Mouse (Mus musculus) cerebellum, adult 18-20 months (tissue): ENCODE data around the gene Selenoh.
A peak's percentile ranks its signal among the peaks of the same experiment; 100 is the strongest.
"Not testable (repeated sequence)": the region's sequence is repeated elsewhere in the genome, so short reads cannot be mapped to it uniquely, and the experiment has no call there.

Experiments
- DNase-seq, 2 experiments: peaks; one replicate each; pipeline ENCODE4 v3.0.0; 2021

Selenoh gene

DNA sequence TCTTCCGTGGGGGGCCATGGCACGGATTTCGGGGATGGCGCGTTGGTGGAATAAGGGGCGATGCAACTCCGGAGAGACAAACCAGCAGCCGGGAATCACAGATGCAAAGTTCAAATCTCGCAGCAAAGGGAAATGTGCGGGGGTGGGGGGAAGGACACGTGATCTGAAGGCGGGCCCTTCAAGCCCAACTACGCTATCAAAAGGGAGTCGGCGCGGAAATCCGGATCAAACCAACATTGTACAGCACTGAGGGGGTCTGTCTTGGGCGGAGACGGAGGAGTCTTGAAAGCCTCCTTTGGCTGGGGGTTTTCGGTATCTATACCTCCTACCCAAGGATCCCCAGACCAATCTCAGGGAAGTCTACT is at the start of gene Selenoh:
Gene Selenoh (minus strand): TSS at position 202 of the 365 bp plus-strand sequence.
- DNase-seq = peak; percentile 77 to 83

DNA sequence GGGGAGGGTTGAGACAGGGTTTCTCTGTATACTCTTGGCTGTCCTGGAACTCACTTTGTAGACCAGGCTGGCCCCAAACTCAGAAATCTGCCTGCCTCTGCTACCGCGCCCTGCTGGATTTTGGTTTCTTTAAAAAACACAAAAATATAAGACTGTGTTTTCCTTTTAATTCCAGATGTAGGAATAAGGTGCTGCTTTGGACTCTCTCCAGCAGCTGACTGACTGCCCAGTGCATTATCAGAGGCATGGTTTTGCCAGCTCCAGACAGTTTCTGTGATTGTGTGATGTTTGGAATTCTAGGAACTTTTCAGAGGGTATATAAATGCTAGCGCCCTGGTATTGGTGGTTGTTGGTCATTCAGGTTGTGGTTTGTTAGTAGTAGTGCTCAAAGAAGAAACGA is 46.8 kb upstream of the Selenoh start:
- no peak for DNase-seq

DNA sequence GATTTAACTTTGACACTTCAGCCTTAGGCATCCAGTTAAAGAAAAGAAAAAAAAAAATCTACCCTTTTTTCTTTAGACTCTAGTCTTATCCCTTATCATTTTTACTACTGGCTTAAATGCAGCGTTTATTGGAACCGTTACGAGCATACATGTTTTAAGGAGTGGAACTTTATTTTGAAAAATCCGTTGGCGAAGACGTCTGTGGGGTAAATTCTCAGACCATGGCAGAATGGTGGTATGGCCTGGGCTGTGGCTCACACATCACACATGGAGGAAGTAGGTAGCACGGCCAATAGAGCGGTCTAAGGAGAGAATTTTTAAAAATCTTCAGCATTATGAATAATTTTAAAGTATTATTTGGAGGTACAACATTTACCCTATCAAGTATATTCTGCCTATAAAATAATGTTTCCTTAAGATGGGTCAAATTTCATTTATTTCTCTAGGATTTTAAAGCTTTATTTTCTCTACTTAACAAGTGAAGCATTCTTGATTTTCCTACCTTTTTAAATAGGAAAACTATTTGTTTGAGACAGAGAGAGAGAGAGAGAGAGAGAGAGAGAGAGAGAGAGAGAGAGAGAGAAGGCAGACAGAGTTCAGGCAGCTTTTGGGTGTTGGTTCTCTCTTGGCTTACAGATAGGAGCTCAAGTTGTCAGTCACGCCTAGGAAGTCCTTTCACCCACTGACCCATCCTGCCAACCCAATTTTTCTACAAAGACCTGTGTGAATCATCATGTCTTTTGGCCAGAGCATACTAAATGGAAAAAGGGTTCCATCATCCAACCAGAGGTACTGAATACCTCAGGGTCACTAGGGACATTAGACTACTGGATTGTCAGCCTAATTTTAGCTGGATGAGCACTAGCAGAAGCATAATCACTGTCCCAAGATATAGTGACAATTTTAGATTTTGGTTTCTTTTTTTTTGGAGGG is 46.1 kb upstream of the Selenoh start:
- peak in 1 of 2 experiments; percentile 34 for DNase-seq

DNA sequence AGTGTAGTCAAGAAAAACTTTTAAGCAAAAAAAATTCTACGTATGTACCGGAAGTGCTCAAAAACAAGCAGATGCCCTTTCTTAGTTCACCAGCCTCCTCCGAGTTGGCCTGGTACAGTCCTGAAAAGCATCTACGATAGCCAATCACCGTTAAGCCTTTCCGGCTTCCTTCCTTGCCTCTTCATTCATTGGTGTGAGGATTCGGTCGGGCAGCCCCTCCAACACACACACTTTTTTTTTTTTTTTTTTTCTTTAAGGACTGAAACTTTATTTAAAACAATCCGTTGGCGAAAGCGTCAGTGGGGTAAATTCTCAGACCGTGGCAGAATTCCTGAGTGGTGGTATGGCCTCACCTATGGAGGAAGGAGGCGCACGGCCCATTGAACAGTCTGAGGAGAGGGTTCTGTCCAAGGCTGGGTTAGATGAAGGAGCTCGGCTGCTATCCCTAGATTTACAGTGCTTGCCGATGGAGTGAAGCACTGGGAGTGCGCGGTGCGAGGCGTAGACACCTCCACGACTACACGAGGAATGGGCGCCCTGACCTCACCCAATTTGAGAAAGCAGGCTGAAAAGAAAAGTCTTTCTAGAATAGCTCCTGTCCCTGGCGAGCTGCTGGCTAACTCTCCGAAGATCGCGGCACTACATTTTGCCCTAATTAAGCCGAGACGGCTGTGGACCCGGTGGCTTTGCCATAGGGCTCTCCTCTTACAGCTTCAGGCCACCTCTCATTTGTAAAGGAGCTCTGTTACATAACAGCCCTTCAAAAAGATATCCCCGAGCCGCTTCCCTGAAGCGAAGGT is 45.2 kb upstream of the Selenoh start:
- peak; percentile 76 to 91 for DNase-seq

DNA sequence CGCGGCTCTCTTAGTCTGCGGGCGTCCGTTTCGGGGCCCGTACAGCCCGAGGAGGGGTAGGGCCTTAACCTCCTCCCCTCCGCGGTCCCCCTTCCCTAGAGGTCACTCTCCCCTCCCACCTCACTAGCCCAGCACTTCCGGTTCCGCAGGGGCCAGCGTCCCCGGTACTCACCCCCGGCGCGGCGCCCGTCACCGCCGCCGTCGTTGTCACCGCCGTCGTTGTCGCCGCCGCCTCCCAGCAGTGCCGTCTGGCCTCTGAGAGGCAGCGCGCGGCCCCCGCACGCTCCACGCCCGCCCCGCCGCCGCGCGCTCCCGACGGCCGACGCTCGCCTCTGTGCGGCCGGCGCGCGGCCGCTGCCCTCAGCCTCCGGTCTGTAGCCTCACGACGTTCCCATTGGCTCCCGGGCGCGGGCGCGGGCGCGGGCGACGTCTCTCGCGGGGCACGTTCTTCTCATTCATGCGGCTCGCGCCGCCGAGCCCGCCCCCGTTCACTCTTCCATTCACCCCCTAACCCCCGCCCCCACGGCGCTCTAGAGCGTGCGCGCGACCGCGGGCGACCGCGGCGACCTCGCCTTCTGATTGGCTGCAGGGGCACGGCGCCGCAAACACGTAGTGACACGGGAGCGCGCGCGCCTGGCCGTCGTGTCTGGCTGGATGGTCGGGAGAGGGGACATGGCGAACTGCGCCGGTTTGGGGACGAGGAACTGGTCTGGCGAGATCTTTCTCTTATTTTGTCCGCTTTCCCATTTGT is 44.4 kb upstream of the Selenoh start, which contains the start of gene Zdhhc5:
Gene Zdhhc5 (minus strand): TSS at position 370 of the 751 bp plus-strand sequence.
- DNase-seq = peak; percentile 97 to 99

DNA sequence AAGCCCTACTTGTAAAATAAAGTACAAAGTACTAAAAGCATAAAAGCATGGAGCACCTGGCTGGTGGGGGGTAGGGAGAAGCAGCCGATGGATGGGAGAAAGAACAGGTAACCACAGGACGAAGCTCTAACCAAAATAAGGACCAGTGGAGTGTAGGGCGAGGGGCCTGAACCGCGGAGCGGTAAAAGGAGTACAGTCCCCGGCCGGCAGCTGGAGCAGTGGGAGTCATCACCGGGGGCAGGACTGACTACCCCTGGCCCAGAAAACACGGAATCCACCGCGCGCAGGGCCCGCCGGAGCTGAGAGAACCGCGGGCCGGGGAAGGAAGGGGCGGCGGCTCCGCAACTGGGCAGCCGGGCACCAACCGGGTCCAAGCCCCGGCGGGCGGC is 43.8 kb upstream of the Selenoh start:
- DNase-seq = no peak

DNA sequence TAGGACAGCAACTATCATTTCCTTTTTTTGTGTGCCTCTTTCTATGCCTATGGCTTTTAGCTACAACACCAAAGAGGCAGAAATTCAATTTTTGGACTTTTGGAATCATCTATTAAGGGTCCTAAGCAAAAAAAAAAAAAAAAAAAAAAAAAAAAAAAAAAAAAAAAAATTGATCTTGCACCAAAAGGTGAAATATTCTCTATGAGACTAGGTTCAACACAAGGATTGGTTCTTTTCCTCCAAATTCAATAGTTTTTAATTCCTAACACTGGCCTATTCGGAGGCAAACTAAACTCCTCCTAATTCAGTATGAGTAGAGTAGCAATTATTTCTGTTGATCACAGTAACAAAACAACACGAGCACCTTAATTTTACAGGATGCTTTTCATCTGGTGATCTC is 41.3 kb upstream of the Selenoh start:
- no peak for DNase-seq

DNA sequence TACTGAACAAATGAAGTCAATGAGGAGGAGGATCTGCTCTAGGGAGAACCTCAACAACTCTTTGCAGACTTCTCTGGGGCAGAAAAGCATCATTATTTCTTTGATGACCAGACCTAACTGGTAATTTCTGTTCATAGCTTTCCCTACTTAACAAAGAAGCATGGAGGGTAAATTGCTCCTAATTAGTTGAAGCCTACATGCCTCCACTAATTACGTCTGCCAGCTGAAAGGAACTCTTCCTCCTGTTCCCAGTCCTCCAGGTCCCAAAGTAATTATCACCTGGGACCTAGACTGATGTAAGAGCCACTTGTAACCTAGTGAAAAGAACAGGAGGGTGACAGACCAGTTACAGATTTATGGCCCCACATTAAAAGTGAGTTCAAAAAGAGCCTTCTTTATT is 37.0 kb upstream of the Selenoh start:
- DNase-seq = no peak

DNA sequence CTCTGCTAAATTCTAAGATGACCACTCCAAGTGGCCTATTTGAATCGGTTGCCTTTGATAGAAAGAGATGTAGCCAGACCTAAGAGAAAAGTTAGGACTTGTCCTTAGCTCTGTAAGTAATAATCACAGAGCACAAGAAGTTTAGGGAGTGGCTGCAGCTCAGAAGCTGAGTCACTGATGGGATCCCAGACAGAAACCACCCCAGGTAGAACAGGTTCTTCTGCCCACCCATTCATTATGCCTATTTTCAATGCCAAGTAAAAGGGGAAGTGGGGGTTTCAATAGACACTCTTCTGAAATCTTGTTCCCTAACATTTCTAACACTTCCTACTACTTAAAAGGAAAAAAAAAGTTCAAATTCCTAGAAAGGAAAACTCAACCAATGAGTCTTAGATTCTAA is 34.7 kb upstream of the Selenoh start:
- no peak for DNase-seq

DNA sequence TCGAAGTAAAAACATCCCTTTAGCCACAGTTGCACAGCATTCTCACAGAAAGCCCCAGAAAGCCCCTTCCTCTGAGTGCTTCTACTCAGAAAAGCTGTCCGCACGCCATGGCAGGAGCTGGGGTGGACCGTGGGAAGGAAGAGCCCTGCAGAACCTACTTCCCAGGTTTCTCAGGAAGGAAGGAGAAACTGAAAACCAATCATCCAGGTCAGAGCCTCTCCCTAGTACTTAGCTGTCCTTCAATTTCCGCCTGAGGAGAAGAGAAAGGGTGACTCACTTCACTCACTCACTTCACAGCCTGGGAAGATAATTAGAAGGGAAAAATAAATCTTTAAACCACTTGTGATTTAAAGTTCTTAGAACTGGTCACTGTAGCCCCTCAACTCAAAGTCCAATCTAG is 33.8 kb upstream of the Selenoh start:
- no peak for DNase-seq

DNA sequence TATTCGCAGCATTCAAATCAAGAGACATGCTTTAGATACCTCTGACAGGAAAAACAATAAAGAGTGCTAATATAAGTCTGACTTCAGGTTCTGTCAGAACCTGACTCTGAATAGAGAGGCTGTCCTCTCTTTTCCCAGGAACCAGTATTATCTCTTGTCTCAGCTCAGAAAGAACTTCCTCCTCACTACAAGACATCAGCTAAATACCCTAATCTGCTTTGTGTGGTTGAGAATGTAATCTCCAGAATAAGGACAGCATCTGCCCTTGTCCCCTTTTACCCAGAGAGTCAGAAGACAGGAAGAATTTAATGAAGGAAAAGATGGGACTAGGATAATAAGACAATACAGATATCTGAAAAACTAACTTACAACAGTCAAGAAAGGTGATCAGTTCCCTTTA is 32.9 kb upstream of the Selenoh start:
- no peak for DNase-seq

DNA sequence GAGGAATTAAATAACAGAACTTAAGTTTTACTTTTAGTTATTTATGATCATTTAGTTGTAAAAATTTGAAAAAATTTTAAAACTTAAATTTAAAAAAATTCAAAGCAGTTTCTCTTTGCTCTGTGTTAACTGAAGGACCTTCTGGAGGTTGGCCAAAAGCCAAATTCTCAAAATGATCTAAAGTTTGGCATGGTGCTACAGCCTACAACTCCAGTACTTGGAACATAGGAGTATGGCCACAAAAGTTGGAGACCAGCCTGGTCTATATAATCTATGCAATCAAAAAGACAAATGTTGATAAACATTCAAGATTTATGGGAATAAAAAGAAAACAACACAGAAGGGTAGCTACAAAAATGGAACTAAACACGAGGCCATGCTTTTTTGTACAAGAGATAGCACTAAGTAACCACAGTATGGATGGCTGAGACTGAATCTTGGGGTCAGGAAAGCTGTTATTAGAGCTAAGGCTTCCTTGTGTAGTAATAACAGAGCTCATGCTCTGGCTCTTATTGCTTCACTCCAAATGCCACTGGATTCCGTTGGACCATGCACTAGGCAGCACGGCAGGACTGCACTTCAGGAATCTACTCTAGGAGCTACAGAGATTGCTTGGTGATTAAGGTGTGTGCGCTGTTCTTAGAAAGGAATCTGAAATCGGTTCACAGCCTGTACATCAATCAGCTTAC is 24.6 kb upstream of the Selenoh start:
- no peak for DNase-seq

DNA sequence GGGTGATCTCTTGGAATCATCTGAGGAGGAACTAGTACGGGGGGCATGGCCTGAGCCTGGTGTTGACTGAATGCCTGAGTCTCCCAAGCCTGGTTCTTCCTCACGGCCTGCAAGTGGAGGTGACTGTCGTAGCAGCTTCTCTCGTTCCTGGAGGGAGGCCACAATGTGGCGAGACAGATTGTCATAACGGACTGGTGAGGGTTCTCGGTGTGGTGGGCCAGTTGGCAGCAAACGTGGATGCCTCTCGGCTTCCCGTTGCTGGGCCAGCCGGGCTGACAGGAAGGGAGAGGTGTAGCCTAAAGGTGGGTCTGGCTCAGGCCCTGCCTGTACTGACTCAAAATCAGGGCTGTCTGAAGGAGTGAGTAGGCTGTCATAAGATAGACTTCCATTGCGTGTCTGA is 19.5 kb upstream of the Selenoh start:
- DNase-seq = peak; percentile 32 to 36

DNA sequence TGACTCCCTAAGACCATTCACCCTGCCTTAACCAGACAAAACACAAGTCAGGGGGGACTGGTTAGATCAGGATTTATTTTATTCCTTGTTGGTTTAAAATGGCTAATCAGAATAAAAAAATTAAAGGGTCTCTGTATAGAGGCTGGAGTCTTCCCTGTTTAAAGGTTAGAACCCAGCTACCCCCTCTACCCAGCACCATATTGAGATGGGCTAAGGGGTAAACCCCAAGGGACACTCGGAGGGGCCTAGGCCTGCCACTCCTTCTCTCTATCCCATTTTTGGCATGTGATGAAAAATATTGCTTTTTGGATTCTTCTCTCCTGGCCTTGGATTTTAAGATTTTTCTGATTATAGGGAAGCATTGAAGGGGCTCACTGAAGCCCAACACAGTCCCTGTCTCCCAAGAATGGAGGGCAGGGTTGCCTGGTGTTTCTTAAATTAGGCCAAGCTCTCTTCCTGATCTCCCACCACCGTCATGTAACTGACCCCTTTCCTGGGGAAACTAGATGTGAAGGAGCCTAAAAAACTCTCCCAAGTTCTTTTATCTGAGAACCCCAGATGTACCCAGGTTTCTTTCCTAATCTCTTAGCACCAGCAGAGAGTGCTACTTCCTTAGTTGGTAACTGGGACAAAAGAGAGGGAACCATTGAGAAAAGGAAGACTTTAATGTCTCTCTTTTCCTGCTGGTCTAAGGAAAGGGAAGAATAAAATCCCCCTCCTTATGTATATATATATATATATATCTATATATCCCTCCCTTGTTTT is 17.7 kb upstream of the Selenoh start:
- DNase-seq = no peak

DNA sequence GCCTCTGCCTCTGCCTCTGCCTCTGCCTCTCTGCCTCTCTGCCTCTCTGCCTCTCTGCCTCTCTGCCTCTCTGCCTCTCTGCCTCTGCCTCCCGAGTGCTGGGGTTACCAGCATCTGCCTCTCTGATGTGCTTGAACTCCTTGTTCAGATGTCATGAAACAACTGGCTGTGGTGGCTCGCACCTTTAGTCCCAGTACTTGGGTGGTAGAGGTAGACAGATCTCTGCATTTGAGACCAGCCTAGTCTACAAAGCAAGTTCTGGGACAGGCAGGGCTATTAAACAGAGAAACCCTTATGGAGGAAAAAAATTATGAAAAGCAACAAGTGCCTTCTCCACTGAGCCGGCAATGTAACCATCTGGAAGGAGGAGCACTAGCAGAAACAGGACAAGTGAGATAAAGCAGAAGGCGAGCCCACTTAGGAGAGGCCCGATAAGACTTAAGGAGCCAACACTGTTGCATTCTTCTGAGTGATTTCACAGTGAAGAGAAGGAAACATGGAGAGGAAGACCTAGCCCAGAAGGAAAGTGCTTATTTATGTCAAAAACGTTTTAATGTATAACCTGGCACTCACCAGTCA is 12.1 kb upstream of the Selenoh start:
- DNase-seq = no peak

DNA sequence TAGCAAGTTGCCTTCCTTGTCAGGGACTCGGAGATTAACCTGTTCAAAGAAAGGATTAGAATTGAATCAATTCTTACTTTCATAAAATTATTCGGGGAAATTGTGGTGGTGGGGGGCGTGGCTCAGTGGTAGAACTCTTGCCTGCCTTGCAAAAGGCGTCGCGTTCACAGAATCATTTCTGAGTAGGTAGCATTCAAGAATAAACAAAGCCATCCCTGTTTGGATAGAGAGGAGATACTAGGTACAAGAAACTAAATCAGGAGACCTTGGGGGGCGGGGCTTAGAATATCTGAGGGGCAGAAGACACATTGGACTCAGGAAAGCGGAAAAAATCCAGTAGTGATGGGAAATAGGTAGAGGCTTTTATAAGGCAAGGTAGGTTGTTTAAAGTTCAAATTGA is 8.4 kb upstream of the Selenoh start, which contains the start of gene Tmx2:
Gene Tmx2 (minus strand): TSS at position 125 of the 400 bp plus-strand sequence.
- no peak for DNase-seq

DNA sequence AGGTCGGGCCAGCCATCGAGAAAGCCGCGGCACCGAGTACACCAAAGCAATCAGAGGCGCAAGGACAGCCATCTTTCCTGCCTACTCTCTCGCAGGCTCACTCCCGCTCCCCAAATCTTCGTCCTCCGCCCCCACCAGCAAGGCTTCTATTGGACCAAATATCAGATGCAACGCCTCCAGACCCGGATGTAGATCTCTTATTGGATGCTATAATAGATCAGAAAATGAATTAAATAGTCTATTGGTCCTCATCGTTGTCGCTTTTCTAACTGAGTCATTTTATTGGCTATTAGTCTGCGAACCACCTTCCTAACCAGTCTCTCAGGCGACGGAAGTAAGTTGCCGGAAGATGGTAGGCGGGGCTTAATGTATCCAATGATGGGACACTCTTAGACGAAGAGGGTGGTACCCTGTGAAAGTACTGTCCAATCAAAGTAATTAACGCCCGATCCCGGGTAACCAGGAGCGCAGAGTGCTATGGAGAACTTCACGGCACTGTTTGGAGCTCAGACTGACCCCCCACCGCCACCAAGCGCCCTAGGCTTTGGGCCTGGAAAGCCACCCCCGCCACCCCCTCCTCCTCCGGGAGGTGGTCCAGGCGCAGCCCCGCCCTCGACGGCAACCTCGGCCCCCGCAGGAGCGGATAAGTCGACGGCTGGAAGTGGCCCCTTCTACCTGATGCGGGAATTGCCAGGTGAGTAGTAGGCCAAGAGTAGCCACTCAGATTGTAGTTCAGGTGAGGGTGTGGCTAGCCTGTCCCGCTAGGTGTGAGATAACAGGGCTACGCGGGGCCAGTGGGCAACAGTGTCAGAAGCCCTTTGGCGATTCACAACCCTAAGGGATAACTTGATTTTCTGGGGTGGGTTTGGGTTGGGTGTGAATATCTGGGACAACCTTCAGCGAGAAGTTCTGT is 7.7 kb upstream of the Selenoh start, which contains the start of the genes Gm28635 and Med19:
Gene Gm28635 (minus strand): TSS at position 74 of the 913 bp plus-strand sequence.
Gene Med19 (plus strand): TSS at position 435 of the 913 bp plus-strand sequence.
- peak; percentile 89 to 98 for DNase-seq

DNA sequence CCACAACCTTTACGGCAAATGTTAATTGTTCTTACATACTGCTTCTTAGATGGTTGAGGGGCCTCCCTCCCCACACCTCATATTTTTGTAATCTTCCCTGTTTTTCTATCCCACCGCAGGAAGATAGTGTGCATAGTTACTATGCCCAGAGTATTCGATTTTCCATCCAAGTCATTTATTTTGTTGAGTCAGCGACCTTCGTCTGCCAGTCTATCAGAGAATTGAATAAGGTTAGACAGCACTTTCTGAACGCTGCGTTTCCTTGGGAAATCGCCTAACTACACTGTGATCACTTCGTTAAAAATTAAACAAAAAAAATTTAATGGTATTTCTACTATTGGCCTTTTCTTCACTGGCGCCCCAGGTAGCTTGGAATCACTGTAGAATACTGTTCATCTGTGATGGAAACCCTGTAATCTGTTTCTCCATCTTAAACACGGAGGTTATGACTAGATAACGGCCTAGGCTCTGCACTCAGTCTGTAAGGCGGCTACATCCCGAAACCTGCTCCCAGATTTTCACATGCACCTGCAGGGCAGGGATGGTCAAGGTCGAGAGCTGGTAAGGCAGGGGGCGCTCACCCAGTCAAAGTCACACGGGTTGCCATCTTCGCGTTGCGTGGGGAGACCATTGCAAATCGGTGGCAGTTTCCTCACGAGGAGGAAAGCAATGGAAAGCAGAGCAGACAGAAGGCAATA is 6.8 kb upstream of the Selenoh start:
- no peak for DNase-seq

DNA sequence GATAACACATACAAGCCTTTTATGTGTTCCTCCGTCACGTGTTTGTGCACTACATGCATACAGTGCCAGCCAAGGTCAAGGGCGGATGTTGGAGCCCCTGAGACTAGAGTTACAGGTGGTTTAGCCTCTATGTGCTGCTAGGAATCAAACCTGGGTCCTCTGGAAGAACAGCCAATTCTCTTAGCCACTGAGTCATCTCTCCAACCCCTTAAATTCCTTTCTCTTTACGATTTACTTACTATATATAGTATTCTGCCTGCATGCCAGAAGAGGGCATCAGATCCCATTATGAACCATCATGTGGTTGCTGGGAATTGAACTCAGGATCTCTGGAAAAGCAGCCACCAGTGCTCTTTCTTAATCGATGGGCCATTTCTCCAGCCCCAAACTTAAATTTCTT is 965 bp upstream of the Selenoh start:
- DNase-seq = not testable (repeated sequence)
